Mouse (Mus musculus) left cerebral cortex, postnatal 14 days (tissue): ENCODE data around the gene Fam163a. TPM values are rescaled to one million over a fixed set of nuclear protein-coding genes. Genes with fewer than 3 reads are reported as not detected.

ENCODE experiments used
- DNase-seq, 2 experiments: peaks; one replicate each; pipeline ENCODE4 v3.0.0; 2021 to 2022; ENCODE audit warnings: low spot score in 2 of 2, mixed read lengths in 1 of 2
- intact Hi-C: fragments of 180-260 bp; cut with DNase I; formaldehyde crosslinking; loops from one replicate; pipeline ENCODE4 v1.15.1; 2025
- total RNA-seq, 2 experiments: library from RNA; stranded (reverse); gene quantifications; 2 replicates each; pipeline ENCODE4 v1.2.3; 2021

Fam163a gene
- total RNA-seq, 2 experiments from 2014 or later, result 8.3 to 11.9 TPM

DNA sequence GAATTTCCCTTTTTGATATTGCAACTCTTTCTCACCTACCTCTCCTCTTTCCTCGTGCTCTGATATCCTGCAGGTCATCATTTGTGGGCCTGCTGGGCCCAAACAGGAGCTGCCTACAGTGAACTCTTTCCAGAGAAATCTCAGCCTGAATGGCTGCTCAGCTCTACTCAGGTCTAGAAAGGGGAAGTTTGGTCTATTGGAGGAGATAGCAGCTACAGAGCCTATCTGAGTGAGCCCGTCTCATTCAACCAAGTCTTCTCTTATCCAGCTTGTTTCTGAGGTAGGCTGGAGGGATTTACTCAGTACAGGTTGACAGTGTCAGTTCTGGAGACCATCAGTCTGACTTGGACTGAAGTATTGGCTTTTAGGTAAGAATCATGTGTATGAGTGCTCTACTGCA, 101.1 kb downstream of the Fam163a start:
- no peak for DNase-seq
- intact Hi-C loops, result no loop called here

DNA sequence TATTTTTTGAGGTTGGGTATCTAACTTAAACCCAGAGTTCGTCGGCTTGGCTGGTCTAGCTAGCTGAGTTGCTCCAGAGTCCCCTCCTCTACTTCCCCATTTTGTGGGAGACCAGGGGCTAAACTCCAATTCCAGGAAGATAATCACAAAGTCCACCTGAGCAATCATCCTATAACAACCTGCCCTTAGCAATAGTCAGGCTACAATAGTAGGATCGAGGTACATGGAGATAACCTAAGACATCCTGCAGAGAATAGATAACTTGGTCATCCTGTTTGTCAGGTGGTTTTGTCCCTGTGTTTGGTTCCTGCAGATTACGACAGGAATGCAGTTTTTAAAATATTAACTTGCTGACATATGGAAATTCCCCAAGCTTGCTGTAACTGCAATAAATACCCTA, 113.0 kb downstream of the Fam163a start:
- intact Hi-C loops, result no loop called here

DNA sequence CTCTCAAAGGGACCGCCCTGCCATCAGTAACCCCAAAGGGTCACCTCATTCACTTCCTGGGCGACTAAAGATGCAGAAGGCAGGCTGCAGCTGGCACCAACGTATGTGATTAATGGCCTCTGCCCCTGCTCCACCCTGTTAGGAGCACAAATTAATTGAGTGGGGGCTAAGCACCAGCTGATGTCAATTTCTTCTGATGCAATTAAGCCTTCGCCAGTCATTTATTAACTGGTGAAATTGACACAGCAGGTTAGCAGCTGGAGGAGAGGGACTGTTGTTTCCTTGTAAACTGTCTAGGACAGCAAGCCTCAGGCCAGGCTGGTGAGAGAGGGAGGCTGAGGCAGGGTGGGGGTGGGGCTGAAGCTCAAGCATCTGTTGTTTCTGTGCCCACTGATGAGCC, 114.8 kb downstream of the Fam163a start:
- no peak for DNase-seq
- intact Hi-C loops, result no loop called here

More for the DNA sequence above, 113.0 kb downstream of the Fam163a start:
- no peak for DNase-seq

DNA sequence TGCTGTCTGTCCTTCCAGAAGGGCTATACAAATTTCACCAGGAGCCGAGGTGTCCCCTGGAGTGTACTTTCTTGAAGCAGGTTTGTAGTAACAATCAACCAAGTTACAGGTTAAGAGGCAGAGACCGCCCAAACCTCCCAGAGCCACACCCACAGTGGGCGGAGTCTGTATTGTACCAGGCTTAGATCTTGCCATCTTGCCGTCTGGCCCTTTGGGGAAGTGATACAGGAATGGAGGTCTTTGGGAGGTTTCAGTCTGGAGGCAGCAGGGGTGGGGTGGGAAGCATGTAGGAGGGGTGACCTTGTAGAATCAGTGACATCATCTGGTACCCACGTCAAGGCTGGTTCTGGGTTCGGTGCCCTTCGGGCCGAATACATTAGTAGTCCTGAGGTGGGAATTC, 115.3 kb downstream of the Fam163a start:
- intact Hi-C loops, result loop anchor here (5.0 kb wide), 2 partner anchors 138 to 453 kb away; no protein-coding TSS in a partner anchor
- DNase-seq, result no peak

- intact Hi-C loops, result loop anchor here (5.0 kb wide), 2 partner anchors 140 to 455 kb away; no protein-coding TSS in a partner anchor
- no peak for DNase-seq
These were observed 117.2 kb downstream of the Fam163a start for GRCm38 (mm10) chr1:156087586-156087985.

DNA sequence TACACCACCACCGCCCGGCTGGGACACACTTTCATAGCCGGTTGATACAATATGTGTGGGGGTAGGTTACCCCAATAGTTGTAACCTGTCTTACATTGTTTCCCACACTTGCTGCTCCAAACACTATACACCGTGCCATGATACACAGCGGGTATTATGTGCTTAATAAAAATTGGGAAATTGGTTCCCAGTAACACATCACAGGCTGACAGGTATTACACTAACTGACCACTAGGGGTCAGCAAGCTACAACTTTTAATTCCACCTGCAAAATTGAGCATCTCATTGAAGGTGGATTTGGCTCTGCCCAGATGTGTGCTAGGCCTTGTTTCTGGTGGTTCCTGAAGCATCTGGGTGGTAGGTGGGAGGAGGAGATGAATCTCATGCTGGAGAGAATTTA, 119.1 kb downstream of the Fam163a start:
- intact Hi-C loops, result loop anchor here (1.0 to 5.0 kb wide), 3 partner anchors 142 to 457 kb away; no protein-coding TSS in a partner anchor
- peak; percentile 55 for DNase-seq

GRCm38 (mm10) chr1:156084603-156085002, 120.2 kb downstream of the Fam163a start:
- DNase-seq, result no peak
- intact Hi-C loops, result loop anchor here (5.0 kb wide), 2 partner anchors 143 to 458 kb away; no protein-coding TSS in a partner anchor

DNA sequence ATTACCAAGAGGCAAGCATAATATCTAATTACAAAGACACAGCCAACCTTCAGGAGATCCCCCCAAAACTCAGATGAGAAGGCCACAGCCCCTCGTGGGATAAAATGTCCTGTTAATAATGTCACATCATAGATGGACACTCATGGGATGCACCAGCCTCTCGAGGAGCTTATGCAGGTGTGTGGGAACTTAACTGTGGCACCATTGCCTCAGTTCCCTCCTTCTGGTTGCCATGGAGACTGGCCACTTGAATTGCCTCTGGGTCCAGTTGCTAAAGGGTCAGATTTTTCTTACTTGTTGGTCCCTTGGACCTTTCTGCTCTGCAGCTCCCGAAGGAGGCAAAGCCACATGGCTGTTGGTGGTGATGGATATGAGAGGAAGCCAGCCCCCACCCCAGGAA, 127.2 kb downstream of the Fam163a start:
- intact Hi-C loops, result no loop called here
- no peak for DNase-seq

DNA sequence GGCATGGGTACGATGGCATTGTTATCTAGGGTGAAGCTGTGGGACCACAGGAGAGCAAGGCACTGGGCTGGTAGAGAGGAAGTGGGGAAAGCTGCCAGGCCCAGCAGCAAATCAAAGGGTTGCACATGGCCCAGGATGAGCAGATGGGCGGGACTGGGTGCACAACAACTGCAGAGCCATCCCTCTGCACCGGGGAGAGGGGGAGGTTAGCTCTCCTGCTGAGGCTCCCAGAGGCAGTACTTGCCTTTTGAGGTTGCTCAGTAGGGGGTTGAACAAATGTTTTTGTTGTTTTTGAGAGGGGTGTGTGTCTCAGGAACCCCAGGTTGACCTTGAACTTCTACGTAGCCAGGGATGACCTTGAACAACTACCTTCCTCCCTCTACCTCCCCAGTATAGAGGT, 128.4 kb downstream of the Fam163a start:
- DNase-seq, result no peak
- intact Hi-C loops, result no loop called here

DNA sequence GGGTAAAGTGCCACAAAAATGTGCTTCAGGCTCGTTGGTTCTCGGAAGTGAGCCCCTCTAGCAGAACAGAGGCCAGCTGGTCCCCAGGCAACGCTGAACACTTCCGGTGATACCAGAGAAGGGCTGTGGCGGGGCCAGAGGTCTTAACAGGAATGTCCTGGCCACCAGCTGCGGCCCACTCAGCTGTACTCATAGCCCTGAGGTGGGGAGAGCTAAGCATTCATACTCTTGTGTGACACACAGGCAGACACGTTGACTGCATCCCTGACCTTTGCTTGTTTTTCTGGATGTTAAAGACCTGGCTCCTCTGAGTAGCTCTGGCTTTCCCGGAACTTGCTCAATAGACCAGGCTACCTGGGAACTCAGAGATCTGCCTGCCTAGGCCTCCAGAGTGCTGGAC, 130.3 kb downstream of the Fam163a start:
- DNase-seq, result no peak
- intact Hi-C loops, result no loop called here

DNA sequence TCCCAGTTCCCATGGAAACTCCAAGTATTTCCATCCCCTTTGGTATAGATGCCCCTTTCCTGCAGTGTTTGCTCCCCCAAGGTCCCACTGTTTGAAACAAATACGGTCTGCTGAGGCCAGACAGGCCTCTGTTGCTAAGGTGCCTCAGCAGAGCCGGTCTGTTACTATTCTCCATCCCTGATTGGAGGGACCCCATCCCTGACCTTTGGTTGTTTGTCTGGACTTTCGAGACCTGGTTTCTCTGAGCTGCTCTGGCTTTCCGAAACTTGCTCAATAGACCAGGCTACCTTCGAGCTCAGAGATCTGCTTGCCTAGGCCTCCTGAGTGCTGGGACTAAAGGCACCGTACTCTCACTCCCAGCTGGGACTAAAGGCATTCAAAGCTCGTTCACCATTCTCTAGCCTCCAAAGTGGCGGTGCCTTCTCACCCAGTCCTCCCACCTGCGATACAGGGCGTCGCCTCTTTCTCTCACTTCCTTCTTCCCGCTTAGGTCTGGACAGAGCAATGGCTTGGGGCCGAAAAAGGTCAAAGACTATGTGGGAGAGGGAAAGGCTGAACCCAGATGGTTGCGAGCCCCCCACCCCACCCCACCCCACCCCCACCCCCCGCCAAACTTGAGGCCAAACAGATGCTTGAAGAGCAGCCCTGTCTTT, 131.5 kb downstream of the Fam163a start:
- DNase-seq, result no peak
- intact Hi-C loops, result no loop called here

DNA sequence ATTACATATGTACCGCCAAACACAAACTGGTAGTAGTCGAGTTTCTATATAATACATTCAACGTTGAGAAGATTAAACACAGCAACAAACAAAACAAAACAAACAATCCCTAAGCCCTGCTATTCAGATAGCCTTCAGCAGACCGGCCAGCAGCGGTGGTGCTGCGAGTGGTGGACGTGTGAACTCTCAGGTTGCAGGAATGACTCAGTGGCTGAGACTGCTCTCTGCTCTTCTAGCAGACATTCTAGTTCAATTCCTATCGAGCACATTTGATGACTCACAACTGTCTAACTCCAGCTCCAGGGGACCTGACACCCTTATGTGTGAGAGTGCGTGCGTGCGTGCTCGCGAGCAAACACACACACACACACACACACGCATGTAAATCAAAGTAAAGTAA, 134.7 kb downstream of the Fam163a start:
- no peak for DNase-seq

GRCm38 (mm10) chr1:156066133-156066532, 138.7 kb downstream of the Fam163a start:
- intact Hi-C loops, result no loop called here
- DNase-seq, result no peak

More for the DNA sequence above, 134.7 kb downstream of the Fam163a start:
- intact Hi-C loops, result no loop called here

GRCm38 (mm10) chr1:156062193-156062592, 142.6 kb downstream of the Fam163a start:
- intact Hi-C loops, result no loop called here

GRCm38 (mm10) chr1:156058207-156058606, 146.6 kb downstream of the Fam163a start:
- no peak for DNase-seq
- intact Hi-C loops, result no loop called here

More at GRCm38 (mm10) chr1:156062193-156062592, 142.6 kb downstream of the Fam163a start:
- DNase-seq, result no peak

DNA sequence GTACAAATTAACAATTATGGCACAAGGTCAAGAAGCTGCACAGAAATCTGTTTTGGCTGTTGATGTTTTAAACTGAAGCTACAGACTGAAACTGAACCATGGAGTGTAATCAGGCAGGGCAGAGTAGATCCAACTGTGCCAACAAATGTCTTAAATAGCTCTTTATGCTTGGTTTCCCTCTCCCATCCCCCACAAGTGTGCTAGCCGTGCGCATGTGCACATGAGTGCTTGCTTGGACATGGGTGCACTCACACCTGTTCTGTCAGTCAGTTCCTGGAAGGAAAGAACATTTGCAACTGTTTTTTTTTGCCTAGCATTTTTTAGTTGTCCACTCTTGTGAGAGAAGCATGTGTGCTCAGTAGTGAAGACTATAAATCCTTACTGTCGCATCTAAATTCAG, 158.1 kb downstream of the Fam163a start:
- DNase-seq, result no peak
- intact Hi-C loops, result no loop called here

GRCm38 (mm10) chr1:156044211-156044611, 160.6 kb downstream of the Fam163a start:
- intact Hi-C loops, result no loop called here
- DNase-seq, result no peak

DNA sequence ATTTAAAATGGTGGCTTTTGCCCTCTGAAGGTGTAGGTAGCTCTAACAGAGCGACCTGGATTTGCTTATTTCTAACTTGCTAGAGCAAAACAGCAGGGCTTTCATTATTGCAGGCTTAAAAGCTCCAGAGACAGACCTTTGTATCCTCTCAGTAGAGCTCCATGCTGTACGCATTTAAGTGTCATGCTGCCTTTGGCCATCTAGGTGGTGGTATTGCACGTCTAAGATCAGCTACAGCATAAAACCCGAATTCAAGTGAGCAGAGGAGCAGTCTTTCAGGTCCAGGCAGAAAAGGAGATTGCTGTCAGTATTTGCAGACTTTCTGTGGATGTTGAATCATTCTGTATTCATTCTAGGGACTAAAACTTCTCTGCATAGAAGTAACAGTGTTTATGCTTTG, 161.8 kb downstream of the Fam163a start:
- intact Hi-C loops, result no loop called here
- peak; percentile 40 to 57 for DNase-seq

DNA sequence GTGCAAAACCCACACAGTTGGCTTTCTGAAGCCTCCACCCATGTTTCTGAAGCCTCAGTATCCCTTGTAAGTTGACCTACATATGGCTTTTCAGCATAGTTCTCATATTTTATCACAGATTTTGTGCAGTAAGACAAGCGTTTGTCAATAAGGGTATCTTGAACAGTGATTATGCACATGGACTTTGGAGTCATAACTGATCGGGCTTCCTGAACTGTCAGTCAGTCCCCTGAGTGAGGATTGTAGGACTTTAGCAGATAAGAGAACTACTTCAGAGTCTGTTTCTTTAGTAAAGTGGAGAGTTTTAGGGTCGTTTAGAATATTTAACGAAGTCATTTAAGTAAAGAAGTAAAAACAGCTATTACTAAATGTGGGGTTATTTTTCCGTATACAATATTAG, 162.3 kb downstream of the Fam163a start:
- DNase-seq, result no peak
- intact Hi-C loops, result no loop called here

GRCm38 (mm10) chr1:156041451-156042241, 163.2 kb downstream of the Fam163a start:
- intact Hi-C loops, result no loop called here
- DNase-seq, result no peak
